Mouse (Mus musculus) regulatory T cell (primary cell): Measurements from ENCODE around the gene Nrxn3.

ENCODE experiments used
- in situ Hi-C: fragments of 300-600 bp; cut with MboI, MseI; formaldehyde crosslinking; loops from one replicate; pipeline ENCODE4 v1.15.1; 2025; ENCODE audit warnings: high pct_unique_total_duplicates

Nrxn3 gene

DNA sequence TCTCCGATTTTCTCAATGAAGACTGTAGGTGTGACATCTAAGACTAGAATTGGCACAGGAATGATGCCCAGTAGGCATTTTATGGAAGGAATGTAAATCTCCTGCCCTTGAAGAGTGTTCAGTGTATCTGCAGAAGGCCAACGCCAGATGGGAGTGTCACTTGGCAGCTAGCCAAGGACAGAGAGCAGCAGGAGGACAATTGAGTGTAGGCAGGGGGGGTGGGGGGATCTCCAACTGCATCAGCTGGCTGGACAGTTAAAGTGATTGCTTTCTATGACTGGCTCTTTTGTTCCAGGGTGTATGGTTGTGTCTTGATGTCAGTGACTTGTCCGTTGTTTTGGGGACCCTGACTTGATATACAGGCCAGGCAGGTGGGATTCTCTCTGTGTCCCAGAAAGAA lies 326.6 kb downstream of the Nrxn3 start:
- in situ Hi-C loops, result no loop called here

- in situ Hi-C loops, result no loop called here
These were observed 327.0 kb downstream of the Nrxn3 start for GRCm38 (mm10) chr12:89049686-89050085.

- in situ Hi-C loops, result no loop called here
These were observed 349.8 kb downstream of the Nrxn3 start for GRCm38 (mm10) chr12:89072436-89072835.

DNA sequence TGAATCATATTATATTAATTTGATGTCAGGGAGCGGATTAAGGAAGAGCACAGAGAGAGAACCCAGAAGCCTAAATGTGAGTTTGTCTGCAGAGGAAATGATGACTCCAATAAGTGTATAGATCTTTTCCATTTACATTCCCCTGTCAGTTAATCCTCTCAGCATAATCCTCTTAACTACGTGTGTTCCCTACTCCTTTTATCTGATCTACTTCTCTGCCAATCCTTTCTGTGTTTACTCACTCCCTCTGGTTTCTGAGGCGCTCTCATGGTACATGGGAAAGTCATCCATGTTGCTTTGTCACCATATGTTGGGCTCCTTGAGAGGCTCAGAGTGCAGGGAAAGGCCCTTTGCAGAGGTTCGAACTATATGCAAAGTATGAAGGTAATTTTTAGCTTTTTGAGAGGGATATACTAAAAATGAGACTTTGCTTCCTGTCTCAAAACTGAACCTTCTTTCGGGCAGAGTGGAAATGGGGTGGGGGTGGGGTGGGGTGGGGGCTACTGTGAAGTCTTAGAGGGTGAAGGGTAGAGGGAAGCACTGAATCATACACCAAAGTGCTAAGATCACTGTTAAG lies 350.6 kb downstream of the Nrxn3 start:
- in situ Hi-C loops, result no loop called here

- in situ Hi-C loops, result no loop called here
These were observed 352.0 kb downstream of the Nrxn3 start for GRCm38 (mm10) chr12:89074551-89075295.

DNA sequence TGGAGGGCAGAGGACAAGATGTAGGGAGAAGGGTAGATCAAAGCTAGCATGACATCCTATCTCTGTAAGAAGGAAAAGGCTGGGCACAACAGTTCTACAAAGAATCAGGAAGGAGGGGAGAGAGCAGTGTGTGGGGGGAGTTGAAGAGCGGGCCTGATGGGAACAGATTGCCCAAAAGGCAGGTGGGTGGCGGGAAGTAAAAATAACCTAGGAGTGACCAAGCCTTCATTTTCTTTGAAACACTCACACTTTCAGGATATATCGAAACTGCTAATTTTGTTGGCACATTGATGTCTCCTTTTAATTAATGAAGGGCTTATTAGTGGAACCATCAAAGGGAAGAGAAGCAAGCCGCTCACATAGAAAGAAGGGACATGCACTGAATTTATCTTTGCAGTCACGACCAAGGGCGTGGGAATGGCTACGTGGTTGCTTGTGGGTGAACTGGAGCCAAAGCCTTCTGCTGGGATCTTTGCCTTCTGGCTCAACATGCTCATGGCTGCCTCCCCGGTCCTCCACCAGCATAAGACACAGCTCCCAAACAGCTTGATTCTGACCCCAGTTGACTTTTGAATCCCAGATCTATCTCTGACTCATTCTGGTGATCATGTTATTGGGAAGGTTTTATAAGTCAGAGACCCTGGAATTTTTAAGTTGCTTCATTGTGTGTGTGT lies 371.3 kb downstream of the Nrxn3 start:
- in situ Hi-C loops, result no loop called here

DNA sequence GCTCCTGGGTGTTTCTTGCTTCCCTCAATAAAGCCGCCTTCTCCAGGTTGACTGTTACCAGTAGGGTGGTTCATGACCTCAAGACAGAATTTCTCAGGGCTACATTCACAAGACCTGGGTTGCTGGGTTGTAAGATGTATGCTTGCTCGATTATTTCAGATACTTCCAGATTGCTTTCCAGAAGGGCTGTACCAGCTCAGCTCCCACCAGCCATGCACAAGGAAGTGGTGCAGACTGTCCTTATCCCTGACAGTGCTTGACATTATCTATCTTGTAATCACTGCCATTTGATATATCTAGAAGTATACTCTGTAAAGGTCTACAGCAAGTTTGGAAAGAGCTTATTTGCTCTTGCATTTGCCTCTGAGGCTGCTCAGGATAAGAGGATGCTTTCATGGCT lies 374.9 kb downstream of the Nrxn3 start:
- in situ Hi-C loops, result no loop called here

DNA sequence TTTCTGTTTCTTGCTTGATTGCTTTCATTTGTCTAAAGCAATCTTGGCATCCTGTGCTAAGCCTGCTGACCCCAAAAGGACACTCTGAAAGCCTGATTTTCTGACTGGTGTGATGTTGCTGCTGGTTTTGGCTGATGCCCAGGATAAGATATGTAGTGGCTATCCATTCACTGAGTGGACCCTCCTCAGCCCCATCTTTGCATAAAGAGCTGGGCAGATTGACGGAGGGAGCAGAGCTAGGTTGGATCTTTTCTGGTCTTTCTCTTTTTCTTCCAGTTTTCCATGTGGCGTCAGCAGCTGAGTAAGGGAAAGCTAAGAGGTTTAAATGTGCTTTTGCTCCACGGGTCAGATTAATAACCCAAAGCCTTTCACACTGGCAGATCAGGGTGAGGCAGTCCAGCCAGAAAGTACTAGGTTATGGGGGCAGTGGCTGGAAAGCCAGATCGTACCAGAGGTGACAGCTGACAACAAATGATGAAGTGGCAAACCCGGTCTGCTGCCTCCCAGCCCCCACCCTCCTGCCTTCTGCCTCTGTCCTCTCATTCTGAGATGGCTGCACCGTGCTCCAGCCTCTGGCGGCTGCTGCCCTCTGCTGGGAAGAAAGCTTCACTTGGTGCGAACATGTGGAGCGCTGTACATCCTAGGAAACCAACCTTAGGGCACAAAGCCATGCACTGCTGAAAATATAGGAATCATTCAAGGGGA lies 383.5 kb downstream of the Nrxn3 start:
- in situ Hi-C loops, result no loop called here

- in situ Hi-C loops, result no loop called here
These were observed 384.4 kb downstream of the Nrxn3 start for GRCm38 (mm10) chr12:89106881-89107584.

DNA sequence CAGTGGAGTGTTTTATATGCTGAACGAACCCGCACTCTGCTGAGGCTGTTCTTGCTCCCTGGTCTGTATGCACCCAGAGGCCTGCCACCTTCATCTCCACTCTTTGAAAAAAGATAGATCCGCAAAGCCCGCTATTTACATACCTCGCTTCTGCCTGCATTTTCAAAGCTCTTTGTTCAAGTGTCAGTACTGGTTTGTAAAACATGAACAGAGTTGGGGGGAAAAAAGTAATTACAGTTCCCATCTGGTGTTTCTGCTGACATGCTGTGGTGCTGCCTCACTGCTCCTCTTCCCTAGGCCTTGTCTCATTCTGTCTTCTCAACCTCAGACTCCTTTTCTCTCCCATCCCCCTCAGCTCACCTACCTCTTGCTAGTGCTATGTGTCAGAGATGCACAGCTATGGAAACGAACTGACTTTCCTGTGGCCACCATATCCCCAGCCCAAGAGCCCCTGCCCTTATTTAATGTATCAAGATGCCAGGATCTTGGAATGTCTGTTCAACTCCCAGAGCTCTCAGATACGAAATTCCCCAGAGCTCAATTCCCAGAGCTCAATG lies 387.2 kb downstream of the Nrxn3 start:
- in situ Hi-C loops, result no loop called here

DNA sequence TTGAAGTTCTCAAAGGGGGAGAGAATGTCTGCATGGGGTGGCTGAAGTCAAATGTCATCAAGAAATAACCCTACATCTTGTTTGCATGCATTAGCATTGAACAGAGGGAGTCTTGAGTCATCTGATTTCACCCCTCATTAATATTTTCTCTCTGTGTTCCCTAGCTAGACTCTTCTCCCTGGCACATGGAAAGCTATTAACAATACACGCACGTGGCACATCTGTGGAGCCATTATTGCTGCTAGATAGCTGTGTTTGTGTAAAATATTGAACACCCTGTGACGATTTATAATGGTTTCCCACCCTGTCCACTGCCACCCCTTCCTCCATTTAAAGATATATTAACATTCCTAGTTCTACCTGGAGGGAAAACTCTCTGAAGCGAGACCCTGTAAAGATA lies 405.9 kb downstream of the Nrxn3 start:
- in situ Hi-C loops, result no loop called here

DNA sequence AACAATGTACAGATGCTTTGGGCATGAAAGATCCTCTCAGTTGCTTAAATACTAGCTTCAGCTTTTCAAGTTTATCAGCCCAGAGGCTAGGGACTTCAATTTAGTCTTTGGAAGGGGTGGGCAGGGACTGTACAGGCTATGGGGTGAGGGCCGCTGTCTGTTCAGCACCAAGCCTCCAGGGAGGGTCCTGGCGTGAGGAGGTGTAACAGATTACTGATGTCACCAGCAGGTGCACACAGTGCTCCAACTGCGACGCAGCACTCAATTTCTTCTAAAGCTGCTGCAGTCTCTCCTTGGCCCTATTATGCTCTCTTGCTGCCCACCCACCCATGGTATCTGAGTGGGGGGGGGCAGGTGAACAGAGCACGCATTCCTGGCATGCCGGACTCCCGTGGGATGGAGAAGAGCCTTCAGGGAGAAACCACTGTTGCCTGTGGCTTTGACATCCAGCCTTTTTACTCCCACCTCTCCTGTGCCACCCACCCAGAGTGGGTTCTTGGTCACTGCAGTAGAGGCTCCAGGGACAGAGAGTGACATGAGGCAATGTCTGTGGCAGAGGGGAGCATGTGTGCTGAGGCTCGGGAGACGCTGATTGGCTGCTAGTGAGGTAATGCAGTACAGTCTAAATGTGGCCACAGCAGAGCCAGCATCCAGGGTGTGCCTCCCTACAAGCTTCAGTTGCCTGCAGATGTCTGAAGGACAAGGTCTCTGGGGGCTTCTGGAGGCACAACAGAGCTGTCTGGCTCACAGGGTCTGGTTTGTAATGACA lies 406.6 kb downstream of the Nrxn3 start:
- in situ Hi-C loops, result no loop called here

- in situ Hi-C loops, result loop anchor here (10.0 kb wide), 1 partner anchor 730 kb away; no protein-coding TSS in a partner anchor
These were observed 411.7 kb downstream of the Nrxn3 start for GRCm38 (mm10) chr12:89134333-89134732.

- in situ Hi-C loops, result loop anchor here (10.0 kb wide), 1 partner anchor 730 kb away; no protein-coding TSS in a partner anchor
These were observed 412.2 kb downstream of the Nrxn3 start for GRCm38 (mm10) chr12:89134774-89135307.

DNA sequence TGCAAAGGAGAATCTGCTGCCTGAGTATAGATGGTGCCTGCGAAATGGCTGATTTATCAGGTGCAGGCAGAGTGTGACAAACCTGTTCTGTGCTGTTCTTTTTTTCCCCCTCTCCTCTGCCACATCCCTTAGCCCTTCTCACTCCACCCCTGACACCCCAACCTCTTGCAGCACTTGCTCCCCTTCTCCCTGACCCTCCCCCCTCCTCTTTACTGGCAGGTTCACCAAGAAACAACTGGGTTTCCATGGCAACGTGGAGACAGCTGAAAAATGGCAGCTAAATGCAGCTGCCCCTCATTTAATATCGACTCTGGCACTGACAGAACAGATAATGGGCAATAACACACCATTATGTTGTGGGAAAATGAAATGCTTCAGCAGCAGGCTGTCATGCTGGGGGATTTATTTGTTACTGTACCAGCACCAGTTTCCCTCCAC lies 426.3 kb downstream of the Nrxn3 start:
- in situ Hi-C loops, result no loop called here

DNA sequence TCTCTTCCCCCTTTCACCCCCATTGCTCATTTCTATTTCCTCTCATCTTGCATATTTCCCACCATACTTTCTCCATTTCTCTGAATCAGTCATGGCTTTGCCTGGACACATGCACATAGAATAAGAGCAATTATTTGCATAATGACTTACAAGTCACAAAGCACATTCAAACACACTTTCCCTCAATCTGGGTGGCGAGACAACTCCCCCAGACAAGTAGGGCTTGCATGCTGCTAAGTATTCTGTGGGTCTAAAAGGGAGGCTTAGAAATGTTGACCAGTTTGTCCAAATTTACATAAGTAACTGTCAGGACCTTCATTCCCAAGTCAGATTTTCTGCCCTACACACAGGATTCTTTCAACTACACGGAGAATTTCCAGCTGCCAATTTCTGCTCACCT lies 426.8 kb downstream of the Nrxn3 start:
- in situ Hi-C loops, result no loop called here

DNA sequence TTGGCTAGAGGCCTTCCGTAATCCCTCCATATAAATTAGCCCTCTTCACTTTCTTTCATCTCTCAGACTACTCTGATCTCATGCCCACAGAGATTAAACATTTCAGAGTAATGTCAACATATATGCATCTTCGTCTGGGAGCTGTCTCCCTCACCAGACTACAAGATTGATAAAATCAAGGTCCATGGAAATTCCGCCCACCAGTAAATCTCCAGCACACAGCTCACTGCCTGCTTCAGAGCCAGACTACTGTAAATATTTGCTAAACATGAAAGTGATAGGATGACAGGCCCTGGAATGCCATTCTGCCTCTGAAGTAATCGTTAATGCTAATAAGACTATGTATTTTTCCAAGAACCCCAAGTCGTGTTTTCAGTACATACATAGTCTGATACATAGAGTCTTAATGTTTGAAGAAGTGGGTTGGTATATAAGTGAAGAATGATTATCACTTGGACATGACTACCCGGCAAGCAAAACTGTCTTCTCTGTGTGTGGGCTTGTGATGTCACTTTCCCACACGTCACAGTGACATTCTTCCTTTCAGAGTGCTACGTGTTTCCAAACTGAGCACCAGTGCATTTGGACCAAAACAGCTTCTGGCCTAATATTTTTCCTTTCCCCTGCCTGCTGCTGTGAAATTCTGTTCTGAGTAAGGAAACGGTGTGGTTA lies 433.5 kb downstream of the Nrxn3 start:
- in situ Hi-C loops, result no loop called here

DNA sequence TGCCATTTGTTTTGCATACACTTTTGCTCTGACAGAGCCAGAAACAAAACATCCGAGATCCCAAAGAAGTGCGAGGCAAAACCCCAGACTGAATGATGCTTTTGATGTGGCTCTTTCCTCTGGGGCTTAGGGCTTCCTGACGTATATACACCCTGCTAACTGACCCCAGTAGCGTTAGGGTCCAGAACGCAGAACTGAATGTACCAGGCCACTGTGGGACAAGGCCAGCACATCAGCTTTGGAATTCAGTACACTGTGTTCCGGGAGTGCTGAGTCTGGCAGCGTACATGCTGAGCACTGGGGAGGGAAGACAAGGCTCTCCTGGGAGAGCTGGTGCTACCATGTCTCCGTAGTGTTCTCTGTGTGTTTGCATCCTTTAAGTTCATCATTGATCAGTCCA lies 436.7 kb downstream of the Nrxn3 start:
- in situ Hi-C loops, result no loop called here

- in situ Hi-C loops, result no loop called here
These were observed 451.9 kb downstream of the Nrxn3 start for GRCm38 (mm10) chr12:89174306-89175159.
